Mouse (Mus musculus) left cerebral cortex, postnatal 4 days (tissue): ENCODE measurements around the gene Kcna6. TPM values are rescaled to one million over a fixed set of nuclear protein-coding genes. Genes with fewer than 3 reads are reported as not detected.

ENCODE experiments used
- DNase-seq: peaks from one replicate; pipeline ENCODE4 v3.0.0-alpha.2; 2022
- intact Hi-C: fragments of 180-260 bp; cut with DNase I; formaldehyde crosslinking; loops from one replicate; pipeline ENCODE4 v1.15.1; 2025
- total RNA-seq, 2 experiments: library from RNA; stranded (reverse); gene quantifications; 2 replicates each; pipeline ENCODE4 v1.2.3; 2021

The Kcna6 gene
- 10 to 100 TPM; 59.1 to 60.9 TPM for total RNA-seq

DNA sequence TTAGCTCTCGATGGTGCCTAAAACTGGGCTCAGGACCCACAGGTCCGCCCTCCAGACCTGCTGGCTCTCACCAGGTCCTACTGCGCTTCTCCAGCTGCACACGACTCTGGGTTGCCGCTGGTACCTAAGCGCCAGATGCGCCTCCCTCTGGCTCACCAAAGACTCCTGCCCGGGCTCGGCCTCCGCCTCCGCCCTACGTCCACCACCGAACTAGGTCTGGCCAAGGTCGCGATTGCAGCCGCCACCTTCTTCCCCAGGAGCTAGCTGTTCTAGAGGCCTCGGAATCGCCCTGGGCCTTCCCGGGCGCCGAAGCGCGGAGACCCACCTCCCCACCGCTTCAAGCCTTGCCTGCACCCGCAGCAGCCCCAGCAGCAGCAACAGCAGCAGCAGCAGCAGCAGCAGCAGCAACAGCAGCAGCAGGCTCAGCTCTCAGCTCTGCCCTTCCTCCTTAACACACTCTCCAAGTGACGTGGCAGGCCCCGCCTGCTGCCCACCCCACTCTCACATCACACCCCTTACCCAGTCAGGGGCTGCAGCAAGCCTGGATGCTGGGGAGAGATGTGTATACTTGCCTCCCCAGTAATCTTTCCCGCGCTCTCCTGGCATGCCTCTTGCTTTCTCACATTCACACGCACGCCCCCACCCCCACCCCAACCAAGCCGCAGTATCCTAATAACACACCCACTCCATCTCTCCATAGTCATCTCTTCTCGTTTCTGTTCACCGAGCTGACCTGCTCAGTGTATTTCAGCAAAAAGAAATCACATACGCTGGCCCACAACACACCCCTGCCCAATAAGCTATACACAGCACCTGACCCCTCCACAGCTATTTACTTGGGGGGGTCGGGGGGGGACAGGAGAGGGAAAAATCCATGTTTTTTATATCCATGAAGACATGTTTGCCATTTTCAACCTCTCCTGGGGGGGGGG, at the start of gene Kcna6:
Gene Kcna6 (minus strand): TSS at position 464 of the 932 bp plus-strand sequence.
- DNase-seq: peak; percentile 30
- intact Hi-C loops: no loop called here

DNA sequence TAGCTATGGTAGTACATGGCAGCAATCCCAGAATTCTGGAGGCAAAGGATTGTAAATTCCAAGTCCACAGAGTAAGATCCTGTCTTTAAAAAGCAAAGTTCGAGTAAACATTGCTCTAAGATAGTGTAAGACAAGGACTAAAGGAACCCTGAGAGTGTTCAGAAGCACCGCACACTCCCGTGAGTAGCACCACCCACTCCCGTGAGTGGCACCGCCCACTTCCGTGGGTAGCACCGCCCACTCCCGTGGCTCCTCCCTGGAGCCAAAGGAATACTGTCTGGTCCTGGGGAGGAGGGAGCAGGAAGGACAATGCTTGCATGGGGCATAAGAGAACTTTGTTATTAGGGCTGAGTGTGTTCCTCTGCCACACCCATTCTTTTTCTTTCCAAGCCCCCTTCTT, 48.4 kb upstream of the Kcna6 start:
- DNase-seq: no peak
- intact Hi-C loops: no loop called here

DNA sequence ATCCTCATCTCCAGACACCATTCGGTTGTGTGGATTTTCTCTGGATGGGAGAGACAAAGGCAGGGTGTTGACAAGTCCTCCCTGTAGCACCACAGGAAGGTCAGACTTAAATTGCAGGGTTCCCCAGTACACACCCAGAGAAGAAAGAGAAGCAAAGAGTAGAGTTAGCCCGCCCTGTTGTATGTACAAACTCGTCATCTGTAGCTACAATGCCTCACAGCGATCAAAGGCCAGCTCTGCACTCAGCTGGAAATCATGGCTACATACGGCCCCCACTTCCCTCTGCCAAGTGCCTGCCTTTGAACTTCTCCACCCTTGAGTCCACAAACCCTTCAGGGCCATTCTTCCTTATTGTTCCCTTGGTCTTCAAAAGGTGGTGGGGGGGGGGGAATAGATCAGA, 43.7 kb upstream of the Kcna6 start:
- DNase-seq: no peak

DNA sequence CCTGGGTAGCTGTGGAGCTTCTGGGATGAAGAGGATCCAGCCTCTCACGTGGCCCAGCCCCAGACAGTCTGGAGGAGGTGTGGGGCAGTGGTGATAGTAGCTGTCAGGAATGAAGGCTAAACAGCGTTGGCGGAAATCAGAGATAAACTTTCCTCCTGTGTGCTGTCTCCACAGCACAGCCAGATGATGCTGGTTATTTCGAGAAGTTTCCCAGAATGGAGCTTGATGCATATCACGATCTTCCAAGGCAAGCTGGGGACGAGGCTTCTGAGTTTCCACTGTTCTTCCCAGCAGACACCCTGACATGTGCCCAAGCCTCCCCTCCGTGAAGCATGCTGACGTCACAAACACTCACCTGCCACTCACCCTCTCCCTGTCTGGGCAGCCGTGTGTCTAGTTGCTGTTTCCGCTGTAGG, 43.2 kb upstream of the Kcna6 start:
- intact Hi-C loops: no loop called here
- DNase-seq: no peak

More for the DNA sequence above, 43.7 kb upstream of the Kcna6 start:
- intact Hi-C loops: no loop called here

DNA sequence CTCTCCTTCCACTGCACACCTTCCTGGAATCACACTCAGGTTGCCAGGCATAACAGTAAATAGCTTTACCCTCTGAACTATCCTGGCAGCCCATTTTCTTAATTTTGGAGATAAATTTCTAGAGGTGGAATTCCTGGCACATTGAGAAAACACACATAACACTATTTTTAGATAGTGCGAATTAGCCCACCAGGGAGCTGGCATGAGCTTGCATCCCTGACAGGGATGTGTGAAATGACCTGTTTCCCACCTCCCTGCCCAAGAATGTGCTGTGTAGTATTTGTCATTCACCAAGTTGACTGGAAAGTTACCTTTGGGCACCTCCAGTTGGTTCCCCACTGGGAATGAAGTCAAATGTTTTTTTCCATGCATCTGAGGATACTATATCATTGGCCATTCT, 42.6 kb upstream of the Kcna6 start:
- intact Hi-C loops: no loop called here
- no peak for DNase-seq

DNA sequence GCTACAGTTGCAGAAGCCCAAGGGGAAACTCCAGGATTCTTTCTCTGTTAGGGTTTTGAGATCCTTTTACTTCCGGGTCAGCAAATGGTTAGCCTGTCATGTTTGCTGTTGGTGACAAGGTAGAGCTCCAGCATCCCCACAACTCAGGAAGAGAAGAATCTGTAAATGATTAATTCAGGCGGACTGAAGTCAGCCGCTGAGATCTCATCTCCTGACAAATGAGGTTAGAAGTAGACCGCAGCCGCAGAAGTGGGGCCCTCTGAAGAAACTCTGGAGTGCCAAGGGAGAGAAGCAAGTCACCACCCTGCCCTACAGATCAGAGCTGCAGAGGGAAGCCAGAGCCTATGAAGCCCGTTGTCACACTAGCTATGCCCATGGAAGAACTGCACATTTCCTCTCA, 37.4 kb upstream of the Kcna6 start:
- no peak for DNase-seq
- intact Hi-C loops: no loop called here

DNA sequence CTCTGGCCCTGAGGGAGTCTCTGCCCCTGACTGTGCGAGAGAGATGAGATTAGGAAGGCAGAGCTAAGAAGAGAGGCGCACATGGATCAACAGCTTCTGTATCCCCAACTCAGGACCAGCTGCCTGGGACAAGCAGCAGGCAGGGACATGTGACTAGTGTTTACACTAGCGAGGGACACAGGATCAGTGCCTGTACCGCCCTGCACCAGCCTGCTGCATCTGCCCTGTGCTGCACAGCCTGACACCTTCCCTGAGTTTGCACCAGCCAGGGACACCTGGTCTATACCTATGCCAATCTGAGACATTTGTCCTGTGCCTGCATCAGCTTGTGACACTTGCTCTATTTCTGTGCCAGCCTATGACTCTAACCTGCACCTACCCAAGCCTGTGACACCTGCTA, 33.4 kb upstream of the Kcna6 start:
- DNase-seq: no peak
- intact Hi-C loops: no loop called here

DNA sequence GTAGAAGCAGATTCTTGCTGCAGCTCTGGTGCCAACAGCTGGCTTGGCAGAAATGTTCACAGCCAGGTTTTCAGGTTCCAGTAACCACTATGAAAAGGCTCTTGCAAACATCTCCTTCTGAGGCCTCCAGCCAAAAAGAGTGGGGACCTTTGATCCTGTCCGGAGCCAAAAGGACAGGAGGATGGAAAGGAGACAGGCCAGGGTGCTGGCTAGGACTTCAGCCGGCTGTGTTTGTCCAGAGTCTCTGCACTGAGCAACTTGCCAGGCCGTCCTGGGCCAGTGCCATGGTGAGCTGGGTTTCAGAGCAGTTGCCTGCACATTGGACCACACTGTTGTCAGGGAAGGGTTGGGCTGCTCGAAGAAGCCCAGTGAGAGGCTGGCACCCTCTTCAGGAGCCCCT, 31.9 kb upstream of the Kcna6 start:
- intact Hi-C loops: no loop called here
- peak; percentile 73 for DNase-seq

DNA sequence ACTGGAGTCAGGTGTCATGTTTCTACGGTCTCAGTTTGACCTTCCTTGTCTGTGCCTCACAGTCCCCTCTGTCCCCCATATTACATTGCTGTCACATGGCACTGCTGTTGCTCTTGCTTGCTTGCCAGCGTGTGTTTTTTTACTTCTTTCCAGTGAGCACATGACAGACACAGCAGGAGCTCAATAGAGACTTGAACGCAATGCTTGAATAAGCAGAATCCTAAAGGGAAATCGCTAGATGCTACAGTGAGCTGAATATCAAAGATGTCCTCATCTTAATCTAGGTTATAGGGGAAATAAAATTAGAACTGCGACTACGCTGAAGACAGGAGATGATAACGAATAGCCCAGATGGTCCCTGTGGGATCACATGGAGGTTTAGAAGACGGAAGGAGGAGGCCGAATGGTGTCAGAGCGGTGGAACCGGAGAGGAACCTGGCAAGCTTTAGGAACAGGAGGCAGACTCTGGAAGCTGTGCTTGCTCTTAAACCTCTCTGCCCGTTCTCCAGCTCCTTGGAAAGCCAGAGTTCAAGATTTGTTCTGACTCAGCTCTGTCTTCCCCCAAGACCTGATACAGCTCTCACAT, 29.8 kb upstream of the Kcna6 start:
- intact Hi-C loops: no loop called here
- DNase-seq: no peak

DNA sequence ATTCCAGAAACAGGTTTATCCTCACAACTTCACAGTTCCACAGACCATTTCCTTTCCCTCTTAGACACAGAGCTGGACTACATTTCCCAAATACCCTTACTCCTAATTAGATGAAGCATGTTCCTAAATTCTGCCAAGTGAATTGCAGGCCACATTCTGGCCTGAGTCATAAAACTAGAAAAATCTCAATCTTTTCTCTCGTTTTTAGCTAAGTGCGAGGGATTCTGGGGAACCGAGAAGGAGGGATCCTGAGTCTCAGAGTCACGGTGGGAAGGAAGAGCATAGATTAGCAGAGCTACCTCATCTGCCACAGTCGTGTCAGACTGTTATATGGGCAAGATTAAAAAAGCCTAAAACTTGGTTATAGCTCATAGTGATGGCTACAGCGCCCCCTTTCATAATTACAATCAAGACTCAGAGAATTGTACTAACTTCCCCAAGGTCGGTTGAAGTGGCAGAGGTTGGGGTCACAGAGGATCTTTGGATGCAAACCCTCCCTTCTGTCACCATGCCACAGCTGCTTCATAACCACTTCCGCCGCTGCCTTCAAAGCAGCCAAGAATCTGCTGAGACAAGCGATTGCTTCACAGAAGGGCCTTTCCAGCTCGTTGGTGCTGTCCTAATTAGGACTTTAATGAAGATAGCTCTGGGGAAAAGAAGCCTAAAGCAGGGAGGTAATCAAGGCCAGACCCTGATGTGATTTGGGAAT, 28.6 kb upstream of the Kcna6 start:
- intact Hi-C loops: no loop called here
- no peak for DNase-seq

DNA sequence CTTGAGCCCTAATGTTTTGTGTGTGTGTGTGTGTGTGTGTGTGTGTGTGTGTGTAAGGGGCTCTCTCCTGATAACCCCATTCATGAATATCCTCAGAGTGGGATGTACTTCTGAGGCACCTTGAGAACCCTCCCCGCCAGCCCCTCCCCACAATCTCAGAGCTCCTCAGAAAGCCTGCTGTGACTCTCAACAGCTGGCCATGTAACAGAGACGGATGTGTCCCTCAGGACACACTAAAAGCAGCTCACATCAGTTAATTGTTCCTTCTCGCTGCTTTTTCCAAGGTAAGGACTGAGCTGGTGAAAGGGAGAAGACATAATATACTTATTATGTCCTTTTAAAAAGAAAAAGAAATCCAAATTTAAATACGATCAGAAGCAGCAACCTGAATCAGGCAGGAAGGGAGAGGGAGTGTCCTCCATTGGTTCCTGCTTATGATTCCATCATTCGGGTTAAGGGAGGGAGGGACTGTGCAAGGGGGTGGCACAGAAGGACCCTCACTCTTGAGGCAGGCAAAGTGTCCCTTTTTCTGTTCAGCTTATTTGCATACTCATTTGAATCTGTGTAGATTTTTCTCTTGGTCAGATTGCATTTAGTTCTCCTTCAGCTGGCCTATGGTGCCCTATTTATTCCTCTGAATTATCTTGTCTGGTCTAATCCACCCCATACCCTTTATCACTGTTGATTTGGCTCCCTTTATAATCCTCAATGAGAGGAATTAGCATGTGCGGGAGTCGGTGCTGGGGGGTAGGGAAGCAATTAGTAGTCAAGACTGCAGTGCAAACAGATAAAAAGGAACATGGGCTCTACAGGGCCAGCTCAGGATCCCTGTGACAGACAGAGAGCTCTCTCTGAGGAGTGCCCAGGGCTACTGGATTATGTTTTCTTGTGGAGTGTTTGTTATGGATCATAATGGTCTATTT, 27.4 kb upstream of the Kcna6 start:
- intact Hi-C loops: no loop called here
- no peak for DNase-seq

DNA sequence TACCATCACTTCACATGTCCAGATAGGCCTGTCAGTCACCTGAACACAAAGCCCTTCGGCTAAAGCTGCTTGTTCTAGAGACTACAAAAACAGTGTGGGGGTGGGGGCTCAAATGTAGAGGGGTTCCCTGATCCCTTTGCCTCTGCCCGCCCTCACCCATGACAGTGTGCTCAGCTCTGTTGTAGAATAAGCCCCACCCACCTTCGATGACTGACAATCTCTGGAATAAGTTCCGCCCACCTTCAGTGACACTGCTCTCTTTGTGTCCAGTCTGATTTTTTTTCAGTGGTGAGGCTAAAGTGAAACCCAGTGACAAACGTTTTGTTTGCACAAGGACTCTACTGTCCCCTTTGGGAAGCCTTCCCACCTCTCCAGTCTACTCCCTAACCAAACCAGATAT, 26.1 kb upstream of the Kcna6 start:
- no peak for DNase-seq
- intact Hi-C loops: no loop called here

DNA sequence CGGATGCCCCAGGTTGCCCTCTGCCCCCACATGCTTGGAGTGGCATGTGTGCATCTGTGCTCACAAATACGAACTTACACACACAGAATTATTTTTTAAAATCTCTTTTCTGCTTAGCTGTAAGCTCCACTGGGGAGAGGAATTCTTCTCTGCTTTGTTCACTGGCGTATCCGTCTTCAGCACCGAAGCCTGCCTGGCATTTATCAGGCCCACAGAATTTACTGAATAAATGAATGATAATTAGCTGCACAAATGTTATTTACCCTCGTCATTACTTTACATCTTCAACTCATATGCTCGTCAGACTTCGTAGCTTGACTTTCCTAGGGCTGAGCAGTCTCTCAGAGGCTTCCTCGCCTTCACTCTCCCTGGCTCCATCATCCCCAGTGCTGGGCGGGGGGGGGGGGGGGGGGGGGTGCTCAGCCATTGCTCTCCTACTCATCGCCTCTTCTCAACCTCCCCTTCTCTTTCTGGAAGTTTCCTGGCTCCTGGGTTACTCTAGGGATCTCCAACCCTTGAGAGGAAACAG, 24.2 kb upstream of the Kcna6 start:
- intact Hi-C loops: no loop called here
- no peak for DNase-seq

DNA sequence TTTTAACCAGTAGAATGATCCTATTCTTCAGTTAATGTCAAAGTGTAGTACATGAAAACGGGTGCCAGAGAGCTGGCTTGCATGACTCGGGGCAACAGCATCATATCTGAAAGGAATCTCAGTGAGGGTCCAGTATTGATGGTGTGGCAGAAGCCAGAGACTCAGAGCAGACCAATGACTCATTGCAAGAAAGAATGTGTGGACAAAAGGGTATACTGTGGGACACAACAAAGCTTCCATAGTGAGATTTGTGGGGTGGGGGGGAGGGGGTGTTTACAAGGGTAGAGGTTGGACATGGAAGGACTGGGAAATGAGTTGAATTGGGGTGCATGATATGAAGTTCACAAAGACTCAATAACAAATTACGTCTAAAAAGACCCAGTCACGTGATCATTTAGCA, 20.9 kb upstream of the Kcna6 start:
- no peak for DNase-seq
- intact Hi-C loops: no loop called here

DNA sequence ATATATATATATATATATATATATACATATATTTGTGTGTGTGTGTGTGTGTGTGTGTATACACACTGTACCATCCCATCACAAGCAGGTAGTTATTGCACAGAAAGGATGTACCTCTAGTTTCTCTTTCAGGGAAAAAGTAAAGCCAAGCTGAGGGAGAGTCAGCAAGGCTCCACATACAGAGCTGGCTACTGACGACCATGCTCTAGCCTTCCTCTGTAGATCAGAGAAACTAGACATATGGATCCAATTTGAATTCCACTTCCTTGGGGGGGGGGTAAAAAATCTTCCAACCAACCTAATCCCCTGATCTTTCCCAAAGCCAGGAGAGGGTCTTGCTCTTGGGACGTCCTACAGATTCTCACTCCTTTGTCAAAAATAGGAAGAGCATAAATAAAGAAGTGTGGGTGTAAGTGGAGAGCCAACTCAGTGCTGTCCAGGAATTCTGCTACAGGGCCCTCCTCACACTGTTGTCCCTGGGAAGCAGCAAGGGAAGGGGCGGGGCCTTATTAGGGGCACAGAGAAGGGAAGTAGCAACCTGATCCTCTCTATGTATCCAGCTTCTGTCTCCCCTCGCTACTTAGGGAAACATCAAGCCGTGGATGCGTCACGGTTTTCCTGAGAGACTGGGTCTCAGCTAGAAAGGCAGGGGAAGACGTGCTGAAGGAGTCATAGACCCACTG, 15.4 kb upstream of the Kcna6 start:
- DNase-seq: no peak
- intact Hi-C loops: no loop called here

DNA sequence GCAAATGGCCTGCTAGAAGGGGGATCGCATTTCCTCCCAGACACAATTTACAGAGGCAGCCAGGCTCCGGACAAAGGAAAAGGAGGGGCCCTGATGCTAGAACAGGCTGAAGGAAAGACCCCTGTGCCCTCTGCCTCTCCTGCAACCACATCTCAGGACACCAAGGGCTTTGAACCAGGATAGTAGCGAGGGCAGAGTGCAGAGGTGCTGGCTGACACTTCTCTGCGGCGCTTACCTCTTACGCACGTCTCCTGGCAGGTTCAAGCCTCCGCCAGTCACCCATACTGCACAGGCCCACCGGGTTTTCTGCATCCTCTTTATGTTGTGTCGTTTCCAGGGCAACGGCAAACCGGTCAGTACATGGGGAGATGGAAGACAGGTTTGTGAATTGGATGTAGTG, 12.0 kb upstream of the Kcna6 start:
- intact Hi-C loops: no loop called here

DNA sequence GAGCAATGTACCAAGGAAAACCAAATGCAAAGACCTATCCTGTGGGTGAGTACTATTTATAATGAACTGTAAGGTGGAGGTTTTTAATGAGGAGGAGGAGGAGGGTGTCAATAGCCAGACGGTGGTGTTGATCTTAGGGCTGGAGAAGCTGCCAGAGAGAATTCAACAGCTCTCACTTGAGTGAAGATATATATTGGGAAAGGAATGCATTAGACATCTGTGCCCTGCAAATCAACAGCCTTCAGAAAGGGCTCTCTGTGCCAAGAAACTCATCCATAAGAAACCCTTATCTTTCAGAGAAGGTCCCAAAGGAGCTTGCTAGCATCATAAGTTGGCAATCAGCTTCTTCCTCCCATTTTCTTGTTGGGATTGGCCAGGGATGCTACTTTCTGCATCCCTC, 5.4 kb upstream of the Kcna6 start:
- no peak for DNase-seq
- intact Hi-C loops: no loop called here

More for the DNA sequence above, 12.0 kb upstream of the Kcna6 start:
- DNase-seq: no peak

DNA sequence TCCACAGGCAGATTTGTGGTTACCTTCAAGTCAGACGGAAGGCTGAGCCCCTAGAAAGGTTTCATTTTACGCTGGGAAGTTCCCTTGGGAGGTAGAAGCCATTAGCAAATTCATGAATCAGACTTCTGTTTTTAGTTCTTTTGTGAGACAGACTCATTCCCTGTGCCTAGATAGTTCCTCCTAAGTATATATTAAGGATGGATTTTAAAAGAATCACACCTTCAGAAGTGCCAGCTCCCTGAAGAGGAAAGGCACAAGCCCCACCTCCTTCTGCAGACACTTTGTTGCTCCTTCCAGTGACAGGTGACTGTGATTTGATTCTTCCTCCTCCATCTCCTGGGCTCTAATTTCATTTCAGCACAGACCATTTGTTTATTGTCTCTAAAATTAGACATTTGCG, 2.1 kb upstream of the Kcna6 start:
- intact Hi-C loops: no loop called here
- no peak for DNase-seq

DNA sequence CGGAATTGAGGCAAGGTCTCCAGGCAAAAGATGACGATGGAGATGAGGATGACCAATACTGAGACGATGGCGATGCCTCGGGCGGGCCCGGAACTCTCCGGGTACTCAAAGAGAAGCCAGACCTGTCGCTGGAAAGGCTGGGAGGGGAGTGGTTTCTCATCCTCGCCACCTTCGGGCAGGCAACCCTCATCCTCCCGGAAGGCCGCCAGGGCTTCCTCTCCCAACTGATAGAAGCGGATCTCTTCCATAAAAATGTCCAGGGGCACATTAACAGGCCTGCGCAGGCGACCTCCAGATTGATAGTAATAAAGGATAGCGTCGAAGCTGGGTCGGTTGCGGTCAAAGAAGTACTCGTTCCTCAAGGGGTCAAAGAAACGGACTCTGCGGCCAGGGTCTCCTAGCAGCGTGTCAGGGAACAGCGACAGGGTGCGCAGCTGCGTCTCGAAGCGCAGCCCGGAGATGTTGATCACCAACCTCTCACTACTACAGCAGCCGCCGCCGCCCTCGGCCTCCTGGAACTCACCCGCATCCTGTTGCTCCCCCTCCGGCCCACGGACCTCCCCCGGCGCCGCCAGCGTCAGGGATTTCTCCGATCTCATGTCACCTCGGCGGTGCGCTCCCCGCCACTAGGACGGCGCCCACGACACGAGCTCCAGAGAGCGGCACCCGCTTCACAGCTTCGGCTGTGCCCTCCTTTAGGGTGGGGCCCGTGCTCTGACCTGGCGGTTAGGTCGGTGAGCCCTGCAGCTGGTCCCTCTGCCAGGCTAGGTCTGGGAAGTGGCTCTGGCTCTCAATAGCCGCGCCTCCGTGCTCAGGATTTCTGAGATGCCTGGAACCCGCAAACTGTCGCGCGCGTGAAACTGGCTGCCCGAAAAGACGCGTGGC, 906 bp downstream of the Kcna6 start:
- peak; percentile 18 for DNase-seq
- intact Hi-C loops: no loop called here
